ENCODE assay signal across 10 mouse cellular contexts in the genomic region with DNA sequence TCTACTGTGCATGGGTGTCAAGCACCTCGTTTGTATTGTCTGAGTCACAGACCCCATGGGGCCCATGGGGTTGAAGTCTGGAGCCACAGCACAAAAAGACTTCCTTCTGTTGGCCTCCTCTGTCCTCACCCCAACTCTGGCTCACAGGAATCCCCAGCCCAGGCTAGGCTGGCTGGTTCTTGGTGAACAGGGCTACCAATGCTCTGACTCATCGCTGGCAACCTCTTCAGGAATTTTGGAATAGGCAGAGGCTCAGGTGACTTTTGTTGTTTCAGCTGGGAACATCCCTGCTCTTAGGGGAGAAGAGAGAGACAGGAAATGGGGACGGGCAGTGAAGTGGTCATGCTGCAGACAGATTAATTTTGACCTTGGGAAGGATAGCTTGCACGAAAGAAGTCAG.
DNase-seq lines count a peak whose midpoint lies in the region.
"Had no signal": no experiment of that assay in that cellular context is flagged by ENCODE, and none has a peak within 500 bp of the region (broad histone marks: within the 10 kb centered on the region; RNA-seq: fewer than 3 reads in every experiment).

No protein-coding gene starts in this region.

- peak; percentile 31 to 32 for DNase-seq in adrenal gland, postnatal 36 days
- no peak for DNase-seq in adrenal gland, adult 18-20 months (ENCODE audit: low spot score in 2 of 2)
- peak; percentile 13 to 32 for DNase-seq in kidney, postnatal 36 days
- no peak for DNase-seq in kidney, adult 18-20 months
- peak; percentile 97 for DNase-seq in 3T3-L1 (ENCODE audit: low read depth, low spot score)
- DNase-seq in fibroblast of lung, adult 2 months (ENCODE audit: low read depth): peak; percentile 88
- DNase-seq in spleen, postnatal 36 days (ENCODE audit: low spot score in 2 of 2): no peak
- DNase-seq in cerebellum, adult 18-20 months: no peak
- DNase-seq: adrenal gland, postnatal 10 days; kidney, postnatal 4 days had no signal

Comparison
In these comparisons a context has a peak if more than half of its experiments do, and no peak if none do; other contexts are left out.
1. DNase-seq: peak in adrenal gland, postnatal 36 days (2 of 2), kidney, postnatal 36 days (2 of 2), 3T3-L1 (single experiment) and fibroblast of lung, adult 2 months (single experiment); none in adrenal gland, adult 18-20 months (0 of 2), kidney, adult 18-20 months (single experiment), spleen, postnatal 36 days (0 of 2) and cerebellum, adult 18-20 months (0 of 2).